Mouse (Mus musculus) stomach, postnatal 0 days (tissue): ENCODE measurements around the gene Mrpl54. TPM values are rescaled to one million over a fixed set of nuclear protein-coding genes. Genes with fewer than 3 reads are reported as not detected.

ENCODE experiments used
- ATAC-seq: fragments of 200-750 bp; cut with Nextera tagmentation; 2 replicates; pipeline ENCODE4 v1.8.0; 2017; ENCODE audit not compliant: low FRiP score, low TSS enrichment
- DNase-seq: peaks from one replicate; pipeline ENCODE4 v3.0.0-alpha.2; 2016; ENCODE audit warnings: low spot score
- H3K27ac ChIP-seq: fragments of 300-500 bp; sonication (generic); replicated peaks from 2 replicates; pipeline ENCODE4 v1.5.1; 2014; ENCODE audit warnings: mild to moderate bottlenecking, control low read depth
- H3K27me3 ChIP-seq: fragments of 300-500 bp; sonication (generic); 2 replicates; pipeline ENCODE4 v1.6.1; 2014; ENCODE audit warnings: low read length; ENCODE audit not compliant: control insufficient read depth, insufficient read depth
- H3K36me3 ChIP-seq: fragments of 300-500 bp; sonication (generic); 2 replicates; pipeline ENCODE4 v1.6.1; 2014; ENCODE audit warnings: low read length, mixed read lengths; ENCODE audit not compliant: control insufficient read depth, insufficient read depth
- H3K4me1 ChIP-seq: fragments of 300-500 bp; sonication (generic); replicated peaks from 2 replicates; pipeline ENCODE4 v1.6.1; 2014; ENCODE audit warnings: antibody characterized with exemption; ENCODE audit not compliant: control insufficient read depth, insufficient read depth
- H3K4me2 ChIP-seq: fragments of 300-500 bp; sonication (generic); replicated peaks from 2 replicates; pipeline ENCODE4 v1.6.1; 2014; ENCODE audit warnings: low read depth, mild to moderate bottlenecking, control low read depth, moderate library complexity
- H3K4me3 ChIP-seq: fragments of 300-500 bp; sonication (generic); 2 replicates; pipeline ENCODE4 v1.5.1; 2014; ENCODE audit warnings: low read depth, low read length, control low read depth
- H3K9ac ChIP-seq: fragments of 300-500 bp; sonication (generic); 2 replicates; pipeline ENCODE4 v1.6.1; 2014; ENCODE audit warnings: mild to moderate bottlenecking, low read length, control low read depth, mixed read lengths
- H3K9me3 ChIP-seq: fragments of 300-500 bp; sonication (generic); 2 replicates; pipeline ENCODE4 v1.6.1; 2016; ENCODE audit warnings: low read length; ENCODE audit not compliant: control insufficient read depth
- CTCF ChIP-seq: IDR thresholded peaks from 2 replicates; pipeline ENCODE4 v1.5.1; 2016; ENCODE audit warnings: antibody characterized with exemption, low read depth, mild to moderate bottlenecking, moderate library complexity
- EP300 ChIP-seq: optimal IDR thresholded peaks from 2 replicates; pipeline ENCODE3; 2016; ENCODE audit warnings: antibody characterized with exemption
- WGBS: fragments of 180-500 bp; shearing (Covaris S2); extraction: QIAGEN DNeasy Blood & Tissue Kit; methylation state at CpG from one replicate; pipeline ENCODE4 v1.1.7; 2014; 5-methylcytosine and 5-hydroxymethylcytosine counted together
- polyA plus RNA-seq: library from polyadenylated mRNA; unstranded; fragments of >200 nt; fragmentation: Nextera tagmentation; extraction: Ambion mirVana; gene quantifications from 2 replicates; pipeline ENCODE4 v1.2.1, GENCODE M21; 2015

The Mrpl54 gene
- polyA plus RNA-seq, 1 experiment from 2014 or later = 210 TPM

- no peak overlapping the region for H3K4me2 ChIP-seq
- H3K36me3 ChIP-seq = peaks cover 30% of the 10 kb centered on the region
- no peaks in the 10 kb centered on the region for H3K9me3 ChIP-seq
- no peak for TF ChIP-seq EP300
- no peak for TF ChIP-seq CTCF
- H3K27ac ChIP-seq = no peak overlapping the region
- no peaks in the 10 kb centered on the region for H3K27me3 ChIP-seq
- H3K9ac ChIP-seq = no peak overlapping the region
- DNase-seq (no peak), ATAC-seq (no peak)
- WGBS = 90% methylated on average over 21 of the region's 21 CpGs
- H3K4me1 ChIP-seq = peaks cover 6% of the 10 kb centered on the region; the same call in 1 of the 2 replicates
- H3K4me3 ChIP-seq = no peak overlapping the region
Measured at GRCm38 (mm10) chr10:81306837-81307682, 40.3 kb upstream of the Mrpl54 start.

GRCm38 (mm10) chr10:81306173-81306668 lies 39.5 kb upstream of the Mrpl54 start:
- H3K27me3 ChIP-seq = no peaks in the 10 kb centered on the region
- ATAC-seq (no peak), DNase-seq (no peak)
- H3K9ac ChIP-seq = no peak overlapping the region
- no peaks in the 10 kb centered on the region for H3K9me3 ChIP-seq
- TF ChIP-seq EP300 (no peak), CTCF (no peak)
- peaks cover 6% of the 10 kb centered on the region; the same call in 1 of the 2 replicates for H3K4me1 ChIP-seq
- H3K36me3 ChIP-seq = peaks cover 27% of the 10 kb centered on the region
- H3K4me2 ChIP-seq = no peak overlapping the region
- 86% methylated on average over 12 of the region's 12 CpGs for WGBS
- H3K4me3 ChIP-seq = no peak overlapping the region
- H3K27ac ChIP-seq = no peak overlapping the region

GRCm38 (mm10) chr10:81305663-81306062 lies 38.9 kb upstream of the Mrpl54 start:
- peaks cover 6% of the 10 kb centered on the region; the same call in 1 of the 2 replicates for H3K4me1 ChIP-seq
- DNase-seq = no peak
- 91% methylated on average over 14 of the region's 14 CpGs for WGBS
- no peak overlapping the region for H3K9ac ChIP-seq
- H3K4me2 ChIP-seq = no peak overlapping the region
- no peak overlapping the region for H3K27ac ChIP-seq
- ATAC-seq = no peak
- TF ChIP-seq EP300 (no peak), CTCF (no peak)
- H3K27me3 ChIP-seq = no peaks in the 10 kb centered on the region
- H3K9me3 ChIP-seq = no peaks in the 10 kb centered on the region
- no peak overlapping the region for H3K4me3 ChIP-seq
- H3K36me3 ChIP-seq = peaks cover 25% of the 10 kb centered on the region

- Histone ChIP-seq H3K36me3 (peaks cover 25% of the 10 kb centered on the region), H3K27me3 (no peaks in the 10 kb centered on the region), H3K4me2 (no peak overlapping the region), H3K9ac (no peak overlapping the region), H3K9me3 (no peaks in the 10 kb centered on the region), H3K4me3 (no peak overlapping the region), H3K27ac (no peak overlapping the region), H3K4me1 (peaks cover 6% of the 10 kb centered on the region; the same call in 1 of the 2 replicates)
- WGBS = 28% methylated on average over 7 of the region's 9 CpGs
- TF ChIP-seq CTCF (peak; percentile 84), EP300 (no peak)
- DNase-seq = peak; percentile 68
- ATAC-seq = 0 out of 2 replicates have a peak, but pooled peaks have one; percentile 8
Measured at GRCm38 (mm10) chr10:81304597-81305238, 38.0 kb upstream of the Mrpl54 start.

GRCm38 (mm10) chr10:81303761-81304160 lies 37.0 kb upstream of the Mrpl54 start:
- 0 out of 2 replicates have a peak overlapping the region, but pooled peaks have one; percentile 38 for H3K9ac ChIP-seq
- no peak for ATAC-seq
- H3K4me1 ChIP-seq = peaks cover 6% of the 10 kb centered on the region; the same call in 1 of the 2 replicates
- H3K9me3 ChIP-seq = no peaks in the 10 kb centered on the region
- TF ChIP-seq EP300 (no peak), CTCF (no peak)
- peaks cover 19% of the 10 kb centered on the region for H3K36me3 ChIP-seq
- no peak overlapping the region for H3K27ac ChIP-seq
- 67% methylated on average over 7 of the region's 7 CpGs for WGBS
- no peaks in the 10 kb centered on the region for H3K27me3 ChIP-seq
- no peak overlapping the region for H3K4me3 ChIP-seq
- no peak overlapping the region for H3K4me2 ChIP-seq
- no peak for DNase-seq
